Mouse (Mus musculus): ENCODE measurements around the gene Trex1. TPM values are rescaled to one million over a fixed set of nuclear protein-coding genes. Genes with fewer than 3 reads are reported as not detected.

Gene Trex1
- 120 TPM for polyA plus RNA-seq (2017; shearing (Covaris generic))

DNA sequence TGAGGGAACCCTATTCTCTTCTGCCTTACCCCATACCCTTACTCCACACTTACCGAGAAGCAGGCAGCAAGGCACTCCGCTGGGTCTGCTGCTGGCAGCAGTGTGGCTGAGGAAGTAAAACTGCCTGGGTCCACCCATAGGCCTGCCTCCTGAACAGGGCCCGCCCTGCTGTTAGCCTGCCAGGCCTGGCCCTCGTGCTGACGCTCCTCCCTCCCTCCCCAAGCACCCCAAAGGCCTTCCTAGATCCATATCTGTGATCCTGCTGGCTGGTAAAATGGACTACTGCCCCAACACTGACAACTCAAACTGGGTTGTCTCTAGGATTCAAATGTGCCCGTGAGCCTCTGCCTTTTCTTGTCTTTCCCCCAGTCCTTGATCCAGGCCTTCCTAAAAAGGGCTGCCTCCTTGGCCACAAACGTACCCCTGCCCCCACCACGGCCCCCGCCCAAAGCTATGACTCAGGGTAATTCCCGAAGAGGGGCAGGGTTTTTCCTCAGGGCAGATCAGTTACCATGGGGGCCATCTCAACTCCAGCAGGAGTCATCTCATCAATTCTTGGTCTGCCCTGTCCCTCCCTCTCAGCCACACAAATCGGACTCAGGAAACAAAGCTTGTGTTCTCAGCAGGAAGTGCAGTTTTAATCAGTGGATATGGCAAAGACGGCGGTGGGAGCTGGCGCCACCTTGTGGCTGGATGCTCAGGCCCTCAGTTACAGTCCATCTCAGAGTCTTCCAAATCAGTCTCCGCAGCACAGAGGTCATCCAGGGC lies at the start of gene Trex1:
Trex1 (minus strand) TSS at position 599 of the 768 bp plus-strand sequence.

DNA sequence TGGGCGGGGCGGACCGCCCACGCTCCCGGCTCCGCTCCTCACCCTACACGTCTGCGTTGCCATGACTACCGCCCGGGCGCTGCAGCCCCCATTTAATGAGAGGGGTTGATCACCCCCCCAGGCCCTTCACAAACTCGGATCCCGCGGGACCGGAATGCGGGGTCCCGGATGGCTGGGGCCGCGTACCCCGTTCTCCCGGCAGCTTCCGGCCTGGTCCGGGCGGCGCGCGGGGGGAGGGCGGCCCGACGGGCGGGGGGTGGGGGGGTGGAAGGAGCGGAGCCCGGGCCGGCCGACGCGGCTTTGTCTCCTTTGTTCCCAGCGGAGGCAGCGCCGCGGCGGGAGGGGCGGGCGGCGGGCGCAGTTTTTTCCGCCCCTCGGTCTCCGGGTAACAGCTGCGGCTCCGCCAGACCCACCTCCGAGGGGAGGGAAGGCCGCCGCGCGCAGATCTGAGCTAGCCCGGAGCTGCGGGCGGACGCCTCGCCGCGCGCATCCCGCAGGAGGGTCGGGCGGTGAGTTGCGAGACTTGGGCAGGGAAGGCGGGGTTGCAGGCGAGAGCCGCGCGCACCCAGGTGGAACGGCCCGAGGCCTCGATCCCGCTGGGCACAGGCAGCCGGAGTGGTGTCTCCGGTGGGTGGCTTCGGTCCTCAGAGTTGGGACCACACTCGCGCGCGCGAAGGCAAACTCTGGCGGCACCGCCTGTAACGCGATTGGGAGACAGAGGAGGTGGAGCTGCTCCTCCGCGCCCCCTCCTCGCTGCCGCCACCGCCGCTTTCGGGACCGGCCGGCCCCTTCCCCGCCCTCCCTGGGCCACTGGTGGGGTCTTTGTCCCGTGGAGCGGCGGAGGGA lies 35.8 kb upstream of the Trex1 start, which contains the start of gene Plxnb1:
Plxnb1 (plus strand) TSS at position 253 of the 846 bp plus-strand sequence.

DNA sequence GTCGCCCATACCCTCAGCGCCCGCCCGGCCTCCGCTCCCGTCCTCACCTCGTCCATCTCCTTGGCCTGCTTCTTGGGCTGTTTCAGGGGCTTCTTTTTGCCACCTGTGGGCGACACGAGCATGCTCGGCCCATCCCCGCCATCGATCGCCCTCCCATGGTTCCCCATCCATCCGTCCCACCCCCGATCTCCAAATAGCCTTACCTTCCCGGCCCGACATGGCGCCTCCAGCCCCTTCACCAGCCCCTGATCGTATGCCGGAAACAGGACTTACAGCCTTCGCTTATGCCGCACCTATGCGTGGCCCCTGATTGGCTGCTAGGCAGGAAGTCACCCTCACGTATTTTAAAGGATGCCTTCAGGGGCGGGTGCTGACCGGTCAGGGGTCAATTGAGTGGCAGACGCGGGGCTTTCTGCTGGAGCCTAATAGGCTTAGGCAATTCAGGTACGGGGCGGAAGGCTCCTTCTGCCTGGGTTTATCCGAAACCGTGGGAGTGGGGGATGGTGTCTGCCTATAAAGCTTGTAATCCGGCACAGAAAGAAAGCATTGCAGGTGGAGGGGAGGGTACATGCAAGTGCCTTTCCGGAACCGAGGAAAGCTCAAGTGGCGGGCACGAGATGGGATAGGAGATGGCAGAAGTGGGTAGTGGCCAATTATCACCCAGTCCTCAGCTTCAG lies 22.7 kb upstream of the Trex1 start, which contains the start of the genes Ccdc51 and Tma7:
Ccdc51 (plus strand) TSS at position 370 of the 677 bp plus-strand sequence.
Tma7 (minus strand) TSS at position 464 of the 677 bp plus-strand sequence.

DNA sequence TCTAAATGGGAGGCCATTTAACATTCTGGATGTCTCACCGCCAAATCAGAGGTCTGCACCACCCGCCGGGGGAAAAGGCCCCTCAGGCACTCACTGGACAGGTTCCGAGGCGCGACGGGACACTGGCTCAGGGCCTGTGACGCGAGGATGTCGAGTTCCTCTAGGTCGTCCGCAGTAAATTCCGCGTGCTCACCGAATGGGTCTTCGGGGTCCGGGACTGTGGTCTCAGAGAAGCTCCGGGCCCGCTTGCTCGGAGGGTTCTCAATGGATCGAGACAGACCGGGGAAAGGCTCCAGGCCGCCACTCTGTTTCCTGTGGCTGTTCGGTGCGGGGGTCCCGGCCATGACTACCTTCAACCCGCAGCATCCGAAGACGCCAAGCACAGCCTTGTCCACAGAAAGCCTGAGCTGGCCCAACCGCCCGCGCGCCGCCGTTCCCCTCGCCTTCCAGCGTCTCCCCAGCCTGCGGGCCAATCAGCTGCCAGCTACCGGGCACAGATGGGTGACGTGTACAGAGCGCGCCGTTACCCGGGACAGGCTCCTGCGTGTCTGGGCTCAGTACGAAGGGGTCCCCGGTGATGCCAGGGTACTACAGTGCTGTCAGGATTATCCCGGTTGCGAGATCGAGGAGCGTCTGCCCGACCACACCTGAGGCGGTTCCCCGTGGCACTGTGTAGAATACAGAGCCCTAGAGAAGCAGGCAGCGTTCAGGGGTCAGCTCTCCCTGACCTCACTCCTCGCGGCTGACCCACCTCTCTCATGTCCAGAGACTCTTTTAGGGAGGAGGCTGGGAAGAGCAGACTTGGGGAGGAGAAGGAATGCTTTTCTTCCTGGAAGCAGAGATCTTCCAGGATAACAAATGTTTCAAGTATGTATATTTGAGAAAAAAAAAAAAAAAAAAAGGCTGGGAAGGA lies 14.4 kb upstream of the Trex1 start, which contains the start of gene Atrip:
Atrip (minus strand) TSS at position 464 of the 913 bp plus-strand sequence.

DNA sequence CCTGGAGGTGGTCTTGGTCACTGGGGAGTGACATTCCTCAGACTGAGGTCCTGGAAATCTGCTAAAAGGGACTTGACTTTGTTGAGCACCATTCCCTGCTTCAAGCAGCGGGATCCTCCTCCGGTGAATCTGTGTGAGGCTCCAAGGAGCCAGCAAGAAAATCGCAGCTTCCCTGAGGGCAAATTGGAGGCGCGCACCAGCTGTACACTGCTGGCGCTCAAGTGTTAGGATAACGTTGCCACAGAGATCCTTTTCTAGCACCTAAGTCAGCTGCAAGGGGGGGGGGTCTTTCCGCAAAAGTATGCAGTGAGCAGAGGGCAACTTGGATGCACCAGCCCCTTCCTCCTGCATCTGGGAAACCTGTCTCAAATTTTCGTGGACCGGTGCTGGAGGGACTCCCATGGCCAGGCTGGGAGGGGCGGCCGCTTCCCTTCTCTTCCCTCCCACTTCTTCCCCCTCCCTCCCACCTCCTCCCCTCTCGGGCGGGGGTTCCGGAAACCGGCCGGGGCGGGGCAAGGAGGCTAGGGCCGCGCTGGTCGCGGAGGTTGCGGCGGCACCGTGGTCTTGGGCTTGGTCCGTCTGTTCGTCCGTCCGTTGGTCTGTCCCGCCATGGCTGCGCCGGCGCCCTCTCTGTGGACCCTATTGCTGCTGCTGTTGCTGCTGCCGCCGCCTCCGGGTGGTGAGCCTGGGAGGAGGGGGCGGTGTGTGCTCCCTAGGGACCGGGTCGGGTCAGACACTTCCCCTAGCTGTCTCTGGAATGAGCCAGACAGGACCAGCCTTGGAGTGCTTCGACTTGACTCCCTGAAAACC lies 21.2 kb downstream of the Trex1 start, which contains the start of gene Shisa5:
Shisa5 (plus strand) TSS at position 480 of the 810 bp plus-strand sequence.

Other genes starting within 250 kb of the Trex1 start
- 0.06 TPM for gene Celsr3, start 233.4 kb downstream of the Trex1 start, polyA plus RNA-seq (2017; shearing (Covaris generic))
- 19.5 TPM for gene Slc26a6, start 206.5 kb downstream of the Trex1 start, polyA plus RNA-seq (2017; shearing (Covaris generic))
- not detected for gene Tmem89, start 145.1 kb downstream of the Trex1 start, polyA plus RNA-seq (2017; shearing (Covaris generic))
- gene Uqcrc1, start 123.1 kb downstream of the Trex1 start, polyA plus RNA-seq (2017; shearing (Covaris generic)) = 346 TPM
- gene Col7a1, start 106.1 kb downstream of the Trex1 start, polyA plus RNA-seq (2017; shearing (Covaris generic)) = 0.95 TPM
- not detected for gene Ucn2, start 73.7 kb downstream of the Trex1 start, polyA plus RNA-seq (2017; shearing (Covaris generic))
- 5.7 TPM for gene Pfkfb4, start 68.0 kb downstream of the Trex1 start, polyA plus RNA-seq (2017; shearing (Covaris generic))
- gene Shisa5, start 21.2 kb downstream of the Trex1 start, polyA plus RNA-seq (2017; shearing (Covaris generic)) = 4,784 TPM
- 22.8 TPM for gene Atrip, start 14.4 kb upstream of the Trex1 start, polyA plus RNA-seq (2017; shearing (Covaris generic))
- gene Ccdc51, start 22.8 kb upstream of the Trex1 start, polyA plus RNA-seq (2017; shearing (Covaris generic)) = 18.4 TPM
- 624 TPM for gene Tma7, start 22.9 kb upstream of the Trex1 start, polyA plus RNA-seq (2017; shearing (Covaris generic))
- 3.3 TPM for gene Plxnb1, start 35.7 kb upstream of the Trex1 start, polyA plus RNA-seq (2017; shearing (Covaris generic))
- not detected for gene Fbxw21, start 102.3 kb upstream of the Trex1 start, polyA plus RNA-seq (2017; shearing (Covaris generic))
- gene Fbxw13, start 136.2 kb upstream of the Trex1 start, polyA plus RNA-seq (2017; shearing (Covaris generic)) = not detected
- gene Fbxw20, start 175.0 kb upstream of the Trex1 start, polyA plus RNA-seq (2017; shearing (Covaris generic)) = not detected
- gene Fbxw14, start 227.9 kb upstream of the Trex1 start, polyA plus RNA-seq (2017; shearing (Covaris generic)) = not detected

All from activated CD4-positive, CD25-positive, alpha-beta regulatory T cell, adult 9 weeks (primary cell).